Comparison of ENCODE assay signal across 8 mouse cellular contexts in the genomic region with DNA sequence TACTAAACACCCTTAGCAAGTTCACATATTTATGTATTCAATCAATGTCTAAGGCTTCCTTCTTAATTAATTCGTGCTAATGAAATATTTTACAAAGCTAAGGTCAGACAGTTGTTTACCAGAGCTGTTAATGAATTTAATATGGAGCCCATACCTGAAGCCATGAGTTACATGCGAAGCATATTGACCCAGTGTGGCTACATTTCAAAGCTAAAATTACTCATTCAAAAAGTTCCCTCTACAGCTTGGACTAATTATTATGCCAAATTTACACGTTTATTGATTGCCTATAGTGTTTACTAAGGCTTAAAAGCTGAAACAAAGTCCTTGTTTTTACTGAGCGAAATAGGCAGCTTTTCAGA. TPM values are rescaled to one million over a fixed set of nuclear protein-coding genes. Genes with fewer than 3 reads are reported as not detected.
A peak's percentile ranks its signal among the peaks of the same experiment; 100 is the strongest.
DNase-seq lines count a peak whose midpoint lies in the region; ATAC-seq and TF ChIP-seq lines count a peak whose summit lies in the region.

No protein-coding gene starts in this region.

- peaks cover 45% of the 10 kb centered on the region for H3K79me2 ChIP-seq in macrophage (ENCODE audit: inconsistent target)

- H3K27ac ChIP-seq in heart, embryonic 12.5 days (ENCODE audit: poor library complexity, severe bottlenecking): no peak overlapping the region
- no peak overlapping the region for H3K27ac ChIP-seq in hindbrain, embryonic 11.5 days (ENCODE audit: low read depth, low read length)
- H3K27ac ChIP-seq in macrophage: no peak overlapping the region

- peak overlapping the region; percentile 89 for H3K4me2 ChIP-seq in heart, embryonic 12.5 days
- H3K4me2 ChIP-seq in hindbrain, embryonic 11.5 days (replicated peaks; ENCODE audit: low read depth, low read length): peak overlapping the region; percentile 18; the same call in 1 of the 2 replicates

- peaks cover 12% of the 10 kb centered on the region for H3K36me3 ChIP-seq in heart, embryonic 12.5 days
- H3K36me3 ChIP-seq in G1E (replicated peaks): peaks cover 30% of the 10 kb centered on the region
- H3K36me3 ChIP-seq in hindbrain, embryonic 11.5 days (ENCODE audit: control insufficient read depth, insufficient read depth, low read length): peaks cover 3% of the 10 kb centered on the region; the same call in 1 of the 2 replicates
- H3K36me3 ChIP-seq in macrophage (ENCODE audit: inconsistent target): peaks cover 9% of the 10 kb centered on the region; the same call in 1 of the 2 replicates

- WGBS in heart, embryonic 12.5 days: 50% methylated on average over 4 of the region's 4 CpGs
- 57% methylated on average over 4 of the region's 4 CpGs for WGBS in hindbrain, embryonic 11.5 days
- 40% methylated on average over 4 of the region's 4 CpGs for whole genome bisulfite sequencing in macrophage (ENCODE audit: missing documents)

- ATAC-seq in heart, embryonic 12.5 days (ENCODE audit: insufficient number of reproducible peaks, low FRiP score): no peak
- no peak for ATAC-seq in G1E (ENCODE audit: extremely low read depth, insufficient number of reproducible peaks, low FRiP score, poor library complexity, severe bottlenecking)
- ATAC-seq in hindbrain, embryonic 11.5 days (ENCODE audit: low FRiP score): peak; percentile 55
- ATAC-seq in megakaryocyte progenitor cell, adult 5-6 weeks (replicated peaks; ENCODE audit: poor library complexity): no peak

- H3K9me3 ChIP-seq in heart, embryonic 12.5 days (replicated peaks): no peaks in the 10 kb centered on the region
- H3K9me3 ChIP-seq in G1E (replicated peaks): no peaks in the 10 kb centered on the region
- no peaks in the 10 kb centered on the region for H3K9me3 ChIP-seq in hindbrain, embryonic 11.5 days (ENCODE audit: control insufficient read depth, low read length)

- no peak for DNase-seq in heart, postnatal 4 days
- DNase-seq in G1E (ENCODE audit: low spot score): no peak
- no peak for DNase-seq in hindbrain, embryonic 11.5 days (ENCODE audit: low spot score)
- no peak for DNase-seq in urinary bladder, postnatal 14 days (ENCODE audit: low spot score)
- no peak for DNase-seq in spleen, adult 18-20 months

- no peak for TF ChIP-seq CTCF in G1E (IDR thresholded peaks at IDR 0.05; ENCODE audit: low read depth, low read length)

- H3K4me1 ChIP-seq in heart, embryonic 12.5 days (replicated peaks): peaks cover 12% of the 10 kb centered on the region
- H3K4me1 ChIP-seq in G1E (ENCODE audit: insufficient read depth, low read depth, low read length): peaks cover 45% of the 10 kb centered on the region
- no peaks in the 10 kb centered on the region for H3K4me1 ChIP-seq in hindbrain, embryonic 11.5 days (replicated peaks; ENCODE audit: control insufficient read depth, insufficient read depth, low read length)

- peak overlapping the region; percentile 97; the same call in 1 of the 2 replicates for H3K9ac ChIP-seq in heart, embryonic 12.5 days
- H3K9ac ChIP-seq in hindbrain, embryonic 11.5 days (ENCODE audit: low read depth, low read length): no peak overlapping the region; the same call in 1 of the 2 replicates

- no peaks in the 10 kb centered on the region for H3K27me3 ChIP-seq in heart, embryonic 12.5 days (replicated peaks)
- H3K27me3 ChIP-seq in G1E (ENCODE audit: insufficient read depth, low read length): no peaks in the 10 kb centered on the region
- H3K27me3 ChIP-seq in hindbrain, embryonic 11.5 days (ENCODE audit: control insufficient read depth, insufficient read depth, low read length): no peaks in the 10 kb centered on the region

- H3K4me3 ChIP-seq in heart, embryonic 12.5 days: peak overlapping the region; percentile 100
- H3K4me3 ChIP-seq in G1E (ENCODE audit: low read depth, low read length) (peak overlapping the region; percentile 99; the same call in 1 of the 2 replicates), macrophage (ENCODE audit: inconsistent target) (peak overlapping the region; percentile 10; the same call in 1 of the 2 replicates)
- peak overlapping the region; percentile 91 for H3K4me3 ChIP-seq in hindbrain, embryonic 11.5 days (ENCODE audit: low read depth, low read length)

RNA-seq across cellular contexts. Expression of a gene that starts 0.4 kb away (rescaled TPM):
- polyA plus RNA-seq in heart, embryonic 12.5 days (2016; fragmentation: Nextera tagmentation; extraction: Ambion mirVana): 77.0 and 81.6 TPM in 2 replicates
- total RNA-seq in heart, postnatal 4 days (2021): 10 to 100 TPM; 59.5 to 62.4 TPM
- total RNA-seq in G1E (2014; fragmentation: Nextera tagmentation) (153 and 180 TPM in 2 replicates), G1E (2017) (150 and 153 TPM in 2 replicates)
- polyA plus RNA-seq in G1E (2012) (52.5 and 132 TPM in 2 replicates), macrophage (2018) (21.1 to 31.6 TPM (median 23.5 TPM) in 3 replicates)
- polyA plus RNA-seq in hindbrain, embryonic 11.5 days (2014; fragmentation: Nextera tagmentation; extraction: Ambion mirVana): 125 and 134 TPM in 2 replicates
- 100 to 1,000 TPM in 19 of 26 experiments, 10 to 100 TPM in 7; 69.5 to 156 (median 129) TPM for total RNA-seq in macrophage (2018; cell fraction: chromatin; rRNA removed)
- 10 to 100 TPM; 25.0 to 33.6 (median 29.8) TPM for total RNA-seq in macrophage (2018; cell fraction: cytosol; rRNA removed)
- total RNA-seq in macrophage (2018; cell fraction: nucleus; rRNA removed): 100 to 1,000 TPM in 1 of 26 experiments, 10 to 100 TPM in 25; 50.8 to 106 (median 77.9) TPM
- 65.1 and 72.5 TPM in 2 replicates for total RNA-seq in megakaryocyte progenitor cell, adult 5-6 weeks (2015)
- total RNA-seq in megakaryocyte progenitor cell, adult 5-6 weeks (2017): 88.3 and 93.5 TPM in 2 replicates

Comparison
In these comparisons a context has a peak if more than half of its experiments do, and no peak if none do; other contexts are left out.
1. H3K4me3 ChIP-seq: peak in every context shown above with its lines; median percentile 100 in heart, embryonic 12.5 days; 99 in G1E; 91 in hindbrain, embryonic 11.5 days; 10 in macrophage.